Mouse (Mus musculus) heart, embryonic 11.5 days (tissue): ENCODE measurements around the gene Cyp8b1. TPM values are rescaled to one million over a fixed set of nuclear protein-coding genes. Genes with fewer than 3 reads are reported as not detected.

Experiments
- ATAC-seq: fragments of 200-750 bp; cut with Nextera tagmentation; replicated peaks from 2 replicates; pipeline ENCODE4 v1.8.0; 2017; ENCODE audit warnings: moderate library complexity; ENCODE audit not compliant: insufficient number of reproducible peaks, low FRiP score, low TSS enrichment
- H3K27ac ChIP-seq: fragments of 300-500 bp; sonication (generic); 2 replicates; pipeline ENCODE4 v1.5.1; 2014; ENCODE audit warnings: mild to moderate bottlenecking, low read depth, low read length
- H3K27me3 ChIP-seq: fragments of 300-500 bp; sonication (generic); 2 replicates; pipeline ENCODE4 v1.6.1; 2014; ENCODE audit warnings: mild to moderate bottlenecking, low read length, mixed read lengths; ENCODE audit not compliant: control insufficient read depth, insufficient read depth
- H3K36me3 ChIP-seq: fragments of 300-500 bp; sonication (generic); 2 replicates; pipeline ENCODE4 v1.6.1; 2014; ENCODE audit warnings: mild to moderate bottlenecking, low read length, moderate library complexity, mixed read lengths; ENCODE audit not compliant: control insufficient read depth, insufficient read depth
- H3K4me1 ChIP-seq: fragments of 300-500 bp; sonication (generic); 2 replicates; pipeline ENCODE4 v1.6.1; 2014; ENCODE audit warnings: low read length; ENCODE audit not compliant: control insufficient read depth, insufficient read depth
- H3K4me2 ChIP-seq: fragments of 300-500 bp; sonication (generic); 2 replicates; pipeline ENCODE4 v1.6.1; 2014; ENCODE audit warnings: mild to moderate bottlenecking, moderate library complexity
- H3K4me3 ChIP-seq: fragments of 300-500 bp; sonication (generic); 2 replicates; pipeline ENCODE4 v1.5.1; 2014; ENCODE audit warnings: low read depth, low read length
- H3K9ac ChIP-seq: fragments of 300-500 bp; sonication (generic); 2 replicates; pipeline ENCODE4 v1.6.1; 2014; ENCODE audit warnings: mild to moderate bottlenecking, low read depth, low read length, moderate library complexity
- H3K9me3 ChIP-seq: fragments of 300-500 bp; sonication (generic); replicated peaks from 2 replicates; pipeline ENCODE4 v1.6.1; 2016; ENCODE audit warnings: low read length; ENCODE audit not compliant: control insufficient read depth
- WGBS: fragments of 180-500 bp; shearing (Covaris S2); extraction: QIAGEN DNeasy Blood & Tissue Kit; methylation state at CpG from one replicate; pipeline ENCODE4 v1.1.7; 2014; ENCODE audit not compliant: insufficient replicate concordance; 5-methylcytosine and 5-hydroxymethylcytosine counted together
- polyA plus RNA-seq: library from polyadenylated mRNA; unstranded; fragments of >200 nt; fragmentation: Nextera tagmentation; extraction: Ambion mirVana; gene quantifications from 2 replicates; pipeline ENCODE4 v1.2.1, GENCODE M21; 2014

The Cyp8b1 gene
- polyA plus RNA-seq, 1 experiment from 2014 or later, result not detected

GRCm38 (mm10) chr9:121891301-121891700, 24.8 kb downstream of the Cyp8b1 start:
- no peak for ATAC-seq
- no peaks in the 10 kb centered on the region for H3K9me3 ChIP-seq
- no peaks in the 10 kb centered on the region for H3K36me3 ChIP-seq
- no peaks in the 10 kb centered on the region for H3K27me3 ChIP-seq
- H3K4me2 ChIP-seq, result no peak overlapping the region
- no peak overlapping the region for H3K27ac ChIP-seq
- H3K4me1 ChIP-seq, result peaks cover 8% of the 10 kb centered on the region; the same call in 1 of the 2 replicates
- H3K4me3 ChIP-seq, result no peak overlapping the region
- 78% methylated on average over 9 of the region's 9 CpGs for WGBS
- H3K9ac ChIP-seq, result no peak overlapping the region

- 5% methylated on average over 18 of the region's 18 CpGs for WGBS
- Histone ChIP-seq H3K4me1 (peaks cover 8% of the 10 kb centered on the region; the same call in 1 of the 2 replicates), H3K9me3 (no peaks in the 10 kb centered on the region), H3K27ac (0 out of 2 replicates have a peak overlapping the region, but pooled peaks have one; percentile 6), H3K9ac (no peak overlapping the region), H3K4me3 (no peak overlapping the region), H3K4me2 (peak overlapping the region; percentile 49), H3K27me3 (no peaks in the 10 kb centered on the region), H3K36me3 (no peaks in the 10 kb centered on the region)
- peak; percentile 71; the same call in 1 of the 2 replicates for ATAC-seq
Measured at GRCm38 (mm10) chr9:121890441-121890941, 25.6 kb downstream of the Cyp8b1 start.

- H3K4me3 ChIP-seq, result no peak overlapping the region
- peak overlapping the region; percentile 49 for H3K4me2 ChIP-seq
- H3K27ac ChIP-seq, result no peak overlapping the region
- no peaks in the 10 kb centered on the region for H3K9me3 ChIP-seq
- no peak for ATAC-seq
- 61% methylated on average over 4 of the region's 4 CpGs for WGBS
- H3K36me3 ChIP-seq, result no peaks in the 10 kb centered on the region
- H3K9ac ChIP-seq, result no peak overlapping the region
- H3K27me3 ChIP-seq, result no peaks in the 10 kb centered on the region
- peaks cover 8% of the 10 kb centered on the region; the same call in 1 of the 2 replicates for H3K4me1 ChIP-seq
Measured at GRCm38 (mm10) chr9:121889927-121890440, 26.1 kb downstream of the Cyp8b1 start.

DNA sequence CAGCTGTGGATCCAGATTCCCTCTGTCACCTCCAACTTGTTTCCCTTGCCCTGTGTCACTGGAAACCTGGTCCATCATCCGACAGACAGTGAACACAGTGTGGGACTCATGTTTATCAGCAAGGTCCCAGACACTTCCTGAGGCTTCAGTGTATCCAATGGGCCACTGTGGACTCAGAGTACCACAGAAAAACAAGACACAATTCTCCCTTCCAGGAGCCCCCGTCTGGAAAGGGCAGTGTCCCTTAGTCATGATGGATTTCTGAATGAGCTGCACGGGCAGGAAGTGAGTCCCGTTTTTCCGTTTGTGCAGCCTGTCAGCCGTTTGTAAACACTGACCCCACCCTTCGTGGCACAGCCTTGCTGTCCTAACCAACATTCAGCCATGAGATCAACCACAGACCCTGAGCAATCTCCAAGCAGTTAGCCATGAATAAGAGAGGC, 34.1 kb downstream of the Cyp8b1 start:
- Histone ChIP-seq H3K9ac (no peak overlapping the region), H3K36me3 (no peaks in the 10 kb centered on the region), H3K27ac (0 out of 2 replicates have a peak overlapping the region, but pooled peaks have one; percentile 2), H3K4me2 (no peak overlapping the region), H3K4me1 (no peaks in the 10 kb centered on the region), H3K27me3 (no peaks in the 10 kb centered on the region), H3K4me3 (no peak overlapping the region), H3K9me3 (no peaks in the 10 kb centered on the region)
- WGBS, result 45% methylated on average over 7 of the region's 7 CpGs
- ATAC-seq, result no peak

- no peak overlapping the region for H3K4me2 ChIP-seq
- no peaks in the 10 kb centered on the region for H3K9me3 ChIP-seq
- H3K27ac ChIP-seq, result no peak overlapping the region
- H3K4me1 ChIP-seq, result no peaks in the 10 kb centered on the region
- H3K9ac ChIP-seq, result no peak overlapping the region
- ATAC-seq, result no peak
- 73% methylated on average over 6 of the region's 6 CpGs for WGBS
- H3K36me3 ChIP-seq, result no peaks in the 10 kb centered on the region
- no peaks in the 10 kb centered on the region for H3K27me3 ChIP-seq
- H3K4me3 ChIP-seq, result no peak overlapping the region
Measured at GRCm38 (mm10) chr9:121881301-121881700, 34.8 kb downstream of the Cyp8b1 start.

DNA sequence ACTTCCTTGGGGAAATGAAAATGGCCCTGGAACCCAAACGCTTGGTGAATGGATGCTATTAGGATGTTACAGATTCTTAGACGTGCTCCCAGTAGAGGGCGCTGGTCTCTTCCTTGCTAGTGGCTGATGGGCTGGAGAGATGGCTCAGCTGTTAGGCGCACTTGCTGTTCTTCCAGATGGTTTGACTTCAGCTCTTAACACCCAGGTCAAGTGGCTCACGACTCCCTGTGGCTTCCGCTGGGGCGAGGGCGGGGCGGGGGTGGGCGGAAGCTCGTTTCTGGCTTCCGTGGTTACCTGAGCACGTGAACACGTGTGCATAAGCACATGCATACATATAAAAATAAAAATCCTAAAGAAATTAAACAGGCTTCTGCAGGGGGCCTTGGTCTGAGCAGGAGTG, 35.3 kb downstream of the Cyp8b1 start:
- H3K4me3 ChIP-seq, result no peak overlapping the region
- H3K27me3 ChIP-seq, result no peaks in the 10 kb centered on the region
- 22% methylated on average over 14 of the region's 14 CpGs for WGBS
- no peaks in the 10 kb centered on the region for H3K9me3 ChIP-seq
- H3K27ac ChIP-seq, result no peak overlapping the region
- H3K4me2 ChIP-seq, result peak overlapping the region; percentile 31; the same call in 1 of the 2 replicates
- no peaks in the 10 kb centered on the region for H3K4me1 ChIP-seq
- H3K9ac ChIP-seq, result no peak overlapping the region
- ATAC-seq, result no peak
- no peaks in the 10 kb centered on the region for H3K36me3 ChIP-seq

DNA sequence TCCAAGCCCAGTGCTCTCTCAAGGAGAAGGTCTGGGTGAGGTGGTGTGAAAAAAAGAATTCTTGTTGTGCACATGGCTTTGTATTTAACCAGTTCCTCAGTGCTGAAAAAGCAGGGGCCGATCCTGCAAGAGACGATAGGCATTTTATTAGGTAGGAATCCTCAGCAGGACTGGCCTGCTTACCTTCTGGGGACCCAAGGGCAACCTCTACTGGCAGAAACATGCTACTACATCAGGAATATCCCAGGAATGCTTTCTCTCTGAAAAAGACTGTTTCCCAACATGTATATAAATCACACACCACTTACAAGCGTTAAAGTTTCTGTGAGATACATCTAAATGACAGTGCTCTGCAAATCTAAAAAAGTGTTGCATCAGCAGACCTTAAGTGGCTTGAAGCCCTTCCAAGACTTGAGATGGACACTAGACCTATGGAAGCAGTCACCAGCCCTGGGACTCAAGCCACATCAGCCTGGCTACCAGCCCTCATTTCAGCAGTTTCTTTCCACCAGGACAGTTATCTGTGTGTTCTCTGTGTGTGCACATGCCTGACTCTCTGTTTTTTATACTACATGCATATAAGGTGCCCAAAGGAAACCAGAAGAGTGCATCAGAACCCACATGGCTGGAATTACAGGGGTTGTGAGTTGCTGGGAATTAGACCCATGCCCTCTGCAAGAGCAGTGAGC, 38.9 kb downstream of the Cyp8b1 start:
- no peak overlapping the region for H3K4me3 ChIP-seq
- no peaks in the 10 kb centered on the region for H3K27me3 ChIP-seq
- WGBS, result 23% methylated on average over 3 of the region's 3 CpGs
- no peak overlapping the region for H3K9ac ChIP-seq
- H3K4me1 ChIP-seq, result no peaks in the 10 kb centered on the region
- no peaks in the 10 kb centered on the region for H3K36me3 ChIP-seq
- no peak for ATAC-seq
- H3K9me3 ChIP-seq, result no peaks in the 10 kb centered on the region
- H3K27ac ChIP-seq, result no peak overlapping the region
- no peak overlapping the region for H3K4me2 ChIP-seq

GRCm38 (mm10) chr9:121873578-121873977, 42.5 kb downstream of the Cyp8b1 start:
- Histone ChIP-seq H3K36me3 (no peaks in the 10 kb centered on the region), H3K4me1 (no peaks in the 10 kb centered on the region), H3K4me2 (no peak overlapping the region), H3K4me3 (no peak overlapping the region), H3K27ac (no peak overlapping the region), H3K27me3 (no peaks in the 10 kb centered on the region), H3K9me3 (no peaks in the 10 kb centered on the region), H3K9ac (no peak overlapping the region)
- no peak for ATAC-seq
